Mouse (Mus musculus) heart, embryonic 10.5 days (tissue): ENCODE results near the gene Cd300lb. TPM values are rescaled to one million over a fixed set of nuclear protein-coding genes. Genes with fewer than 3 reads are reported as not detected.

Experiments used
- DNase-seq: peaks from one replicate; pipeline ENCODE4 v3.0.0-alpha.2; 2017; ENCODE audit warnings: low spot score
- H3K27ac ChIP-seq: fragments of 300-500 bp; sonication (generic); 2 replicates; pipeline ENCODE4 v1.5.1; 2016; ENCODE audit warnings: mild to moderate bottlenecking
- H3K27me3 ChIP-seq: fragments of 300-500 bp; sonication (generic); 2 replicates; pipeline ENCODE4 v1.6.1; 2016; ENCODE audit warnings: mild to moderate bottlenecking; ENCODE audit not compliant: poor library complexity, insufficient read depth, severe bottlenecking
- H3K36me3 ChIP-seq: fragments of 300-500 bp; sonication (generic); 2 replicates; pipeline ENCODE4 v1.6.1; 2016; ENCODE audit warnings: mild to moderate bottlenecking, moderate library complexity
- H3K4me1 ChIP-seq: fragments of 300-500 bp; sonication (generic); 2 replicates; pipeline ENCODE4 v1.6.1; 2016; ENCODE audit warnings: mild to moderate bottlenecking
- H3K4me3 ChIP-seq: fragments of 300-500 bp; sonication (generic); 2 replicates; pipeline ENCODE4 v1.5.1; 2016; ENCODE audit warnings: mild to moderate bottlenecking, moderate library complexity
- H3K9me3 ChIP-seq: fragments of 300-500 bp; sonication (generic); 2 replicates; pipeline ENCODE4 v1.6.1; 2016; ENCODE audit warnings: mild to moderate bottlenecking, moderate library complexity
- WGBS: fragments of 180-500 bp; shearing (Covaris S2); methylation state at CpG from one replicate; pipeline ENCODE4 v1.1.7; 2016; 5-methylcytosine and 5-hydroxymethylcytosine counted together
- polyA plus RNA-seq: library from polyadenylated mRNA; unstranded; fragments of >200 nt; fragmentation: Nextera tagmentation; extraction: Ambion mirVana; gene quantifications from 2 replicates; pipeline ENCODE4 v1.2.1, GENCODE M21; 2016

Gene Cd300lb
- polyA plus RNA-seq, result 0.48 and 1.0 TPM in 2 replicates

DNA sequence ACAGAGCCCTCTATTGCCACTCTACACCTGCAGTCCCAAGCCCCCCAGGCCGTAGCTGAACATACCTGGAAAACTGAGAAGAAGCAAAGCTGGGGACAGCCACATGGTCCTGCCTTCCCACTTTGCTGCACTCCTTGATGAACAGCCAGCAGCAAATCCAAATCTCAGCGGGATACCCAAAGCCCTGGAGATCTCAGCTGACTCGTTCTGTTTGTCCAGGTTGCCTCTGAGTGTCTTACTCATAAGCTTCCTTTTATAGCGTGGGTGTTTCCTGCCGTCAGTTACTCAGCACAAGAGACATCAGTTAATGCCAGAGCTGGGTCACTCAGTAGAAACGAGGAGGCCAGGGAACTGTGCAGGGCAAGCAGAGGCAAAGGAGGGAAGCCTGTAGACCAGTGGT is at the start of gene Cd300lb:
Gene Cd300lb, minus strand, starts transcription at position 243 of the 400 bp plus-strand sequence.
- DNase-seq, result no peak
- WGBS, result 48% methylated on average over 6 of the region's 6 CpGs
- Histone ChIP-seq H3K4me3 (no peak within 1 kb of the TSS), H3K9me3 (no peaks in the 10 kb centered on the region), H3K4me1 (peaks cover 18% of the 10 kb centered on the region; the same call in 1 of the 2 replicates), H3K27me3 (no peaks in the 10 kb centered on the region), H3K27ac (no peak within 1 kb of the TSS), H3K36me3 (no peaks in the 10 kb centered on the region)

DNA sequence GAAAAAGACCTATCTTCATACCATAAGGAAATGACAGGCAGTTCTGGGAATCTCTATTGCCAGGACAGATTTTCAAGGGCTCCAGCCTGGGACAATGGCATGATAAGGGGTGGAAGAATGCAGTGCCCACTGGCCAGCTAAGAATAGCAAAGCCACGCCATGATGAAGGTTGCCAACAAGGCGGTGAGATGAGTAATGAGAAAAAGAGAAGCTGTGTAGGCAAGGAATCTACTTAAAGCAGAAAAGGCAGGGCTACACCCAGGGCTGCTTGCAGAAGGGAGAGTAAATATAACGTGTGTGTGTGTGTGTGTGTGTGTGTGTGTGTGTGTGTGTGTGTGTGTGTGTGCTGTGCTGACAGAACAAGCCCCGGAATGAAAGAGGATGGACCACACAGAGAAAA is 47.7 kb upstream of the Cd300lb start:
- 69% methylated on average over 4 of the region's 4 CpGs for WGBS
- no peak for DNase-seq
- Histone ChIP-seq H3K27ac (no peak overlapping the region), H3K27me3 (no peaks in the 10 kb centered on the region), H3K9me3 (peaks cover 18% of the 10 kb centered on the region; the same call in 1 of the 2 replicates), H3K4me3 (no peak overlapping the region), H3K4me1 (0 out of 2 replicates have a peak, but pooled peaks cover 4% of the 10 kb centered on the region), H3K36me3 (no peaks in the 10 kb centered on the region)

DNA sequence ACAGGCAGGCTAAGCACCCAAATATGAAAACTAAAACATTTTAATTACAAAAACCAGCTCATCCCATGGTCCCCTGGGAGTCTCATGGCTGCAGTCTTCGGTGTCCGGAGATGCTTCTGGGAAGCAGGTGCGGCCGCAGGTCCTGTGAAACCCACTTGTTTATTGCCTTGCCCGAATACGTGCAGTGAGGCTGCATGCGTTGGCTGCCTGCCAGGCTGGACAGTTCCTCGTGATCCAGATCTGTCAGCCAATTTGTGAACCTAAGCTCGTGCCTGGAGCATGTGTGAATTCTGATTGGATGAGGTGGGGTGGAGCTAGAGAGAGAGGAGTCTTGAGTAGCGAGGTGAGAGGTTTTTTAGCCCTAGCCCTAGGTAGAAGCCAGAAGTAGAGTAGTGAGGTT is 38.5 kb upstream of the Cd300lb start:
- H3K4me3 ChIP-seq, result no peak overlapping the region
- no peaks in the 10 kb centered on the region for H3K9me3 ChIP-seq
- DNase-seq, result no peak
- no peaks in the 10 kb centered on the region for H3K27me3 ChIP-seq
- H3K36me3 ChIP-seq, result no peaks in the 10 kb centered on the region
- WGBS, result 81% methylated on average over 10 of the region's 10 CpGs
- H3K27ac ChIP-seq, result no peak overlapping the region
- no peaks in the 10 kb centered on the region for H3K4me1 ChIP-seq

DNA sequence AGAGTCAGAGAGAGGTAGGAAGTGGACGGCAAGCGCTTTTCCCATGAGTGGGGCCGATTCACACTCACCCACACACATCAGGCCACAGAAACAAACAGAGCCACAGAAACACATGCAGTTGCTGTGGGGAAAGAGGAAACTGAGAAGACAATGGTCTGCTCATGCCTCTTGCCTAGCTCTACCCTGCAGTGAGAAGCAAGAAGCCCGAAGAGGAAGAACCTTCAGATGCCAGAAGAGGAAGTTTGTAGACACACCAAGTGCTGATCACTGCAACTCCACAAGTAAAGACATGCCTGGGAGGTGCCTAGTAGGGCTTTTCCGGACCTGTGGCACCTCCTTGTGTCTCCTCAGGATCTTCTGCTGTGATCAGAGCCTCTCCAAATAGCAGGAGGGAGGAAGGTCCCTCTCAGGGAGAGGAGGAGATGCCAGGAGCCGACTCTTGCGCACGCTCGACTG is 34.6 kb upstream of the Cd300lb start, which contains the start of gene Cd300c:
Gene Cd300c, minus strand, starts transcription at position 406 of the 456 bp plus-strand sequence.
- no peak for DNase-seq
- H3K4me3 ChIP-seq, result no peak within 1 kb of the TSS
- H3K9me3 ChIP-seq, result no peaks in the 10 kb centered on the region
- H3K27ac ChIP-seq, result no peak within 1 kb of the TSS
- peaks cover 7% of the 10 kb centered on the region; the same call in 1 of the 2 replicates for H3K4me1 ChIP-seq
- H3K27me3 ChIP-seq, result no peaks in the 10 kb centered on the region
- 85% methylated on average over 9 of the region's 9 CpGs for WGBS
- H3K36me3 ChIP-seq, result no peaks in the 10 kb centered on the region

DNA sequence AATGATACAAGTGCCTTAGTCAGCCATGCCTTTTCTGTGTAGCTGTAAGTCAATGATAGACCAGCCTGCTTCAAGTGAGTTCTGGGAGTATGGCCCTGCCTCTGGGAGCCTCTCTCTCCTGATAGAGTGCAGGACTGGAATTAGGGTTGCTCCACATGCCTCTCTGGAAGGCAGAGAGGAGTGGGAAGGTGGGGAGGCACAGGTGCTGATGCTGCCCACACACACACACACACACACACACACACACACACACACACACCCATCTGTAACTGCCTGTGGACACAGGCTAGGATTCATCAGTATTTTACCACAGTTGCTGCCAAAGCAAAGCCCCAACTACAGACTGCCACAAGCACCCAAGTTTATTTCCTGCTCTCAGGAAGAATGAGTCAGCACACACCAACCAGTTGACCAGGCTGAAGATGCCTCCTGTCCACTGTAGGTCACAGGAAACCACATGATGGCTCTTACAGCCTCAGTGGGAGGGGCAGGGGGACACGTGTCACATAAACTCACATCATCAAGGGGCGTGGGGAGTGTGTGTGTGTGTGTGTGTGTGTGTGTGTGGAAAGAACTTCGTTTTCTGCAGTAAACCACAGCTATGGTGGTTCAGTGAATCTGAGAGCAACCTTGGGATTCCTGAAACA is 31.1 kb upstream of the Cd300lb start:
- Histone ChIP-seq H3K9me3 (no peaks in the 10 kb centered on the region), H3K4me3 (no peak overlapping the region), H3K27ac (peak overlapping the region; percentile 80), H3K36me3 (no peaks in the 10 kb centered on the region), H3K27me3 (no peaks in the 10 kb centered on the region), H3K4me1 (peaks cover 21% of the 10 kb centered on the region)
- WGBS, result 50% methylated on average over 3 of the region's 3 CpGs
- no peak for DNase-seq

DNA sequence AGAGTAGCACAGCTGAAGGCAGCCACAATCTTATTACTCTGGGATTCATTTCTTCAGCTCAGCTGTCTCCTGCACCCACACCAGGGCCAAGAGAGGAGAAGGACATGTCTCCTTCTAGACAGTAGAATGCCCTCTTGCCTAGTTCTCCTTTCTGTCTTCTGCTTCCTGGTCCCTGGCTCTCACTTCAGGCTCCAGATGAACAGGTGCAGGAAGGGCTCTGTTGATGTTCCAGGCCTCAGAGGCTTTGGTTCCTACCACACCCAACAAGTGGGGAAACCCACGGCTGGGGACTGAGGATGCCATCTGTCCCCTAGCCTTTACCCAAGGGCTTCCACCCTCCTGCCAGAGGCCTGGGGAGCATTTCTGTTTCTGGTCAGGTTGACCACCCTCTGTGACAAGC is 26.2 kb upstream of the Cd300lb start:
- no peak overlapping the region for H3K27ac ChIP-seq
- WGBS, result 70% methylated on average over 1 of the region's 1 CpGs
- H3K36me3 ChIP-seq, result no peaks in the 10 kb centered on the region
- H3K4me3 ChIP-seq, result no peak overlapping the region
- DNase-seq, result no peak
- H3K27me3 ChIP-seq, result no peaks in the 10 kb centered on the region
- peaks cover 17% of the 10 kb centered on the region for H3K4me1 ChIP-seq
- H3K9me3 ChIP-seq, result no peaks in the 10 kb centered on the region

DNA sequence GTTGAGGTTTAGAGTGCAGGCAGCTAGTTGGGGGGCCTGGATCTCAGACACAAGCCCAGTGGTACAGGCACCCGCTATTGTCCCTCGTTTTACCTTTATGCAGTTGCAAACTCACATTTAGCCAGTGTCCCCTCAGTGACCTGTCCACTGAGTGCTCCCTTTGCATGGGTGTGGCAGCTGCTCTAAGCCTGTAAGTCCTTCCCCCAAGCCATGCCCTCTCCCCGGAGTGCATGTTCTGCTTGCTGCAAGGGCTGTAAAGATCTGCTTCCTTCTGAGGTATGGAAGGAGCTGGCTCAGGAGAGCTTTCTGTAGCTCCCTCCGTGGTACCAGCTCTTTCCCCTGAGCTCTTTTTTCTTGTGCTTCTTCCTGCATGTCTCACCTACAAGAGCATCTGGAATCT is 595 bp downstream of the Cd300lb start:
- H3K27me3 ChIP-seq, result no peaks in the 10 kb centered on the region
- H3K9me3 ChIP-seq, result no peaks in the 10 kb centered on the region
- H3K4me3 ChIP-seq, result no peak overlapping the region
- DNase-seq, result no peak
- peaks cover 21% of the 10 kb centered on the region for H3K4me1 ChIP-seq
- H3K27ac ChIP-seq, result no peak overlapping the region
- H3K36me3 ChIP-seq, result no peaks in the 10 kb centered on the region
- 76% methylated on average over 4 of the region's 4 CpGs for WGBS

DNA sequence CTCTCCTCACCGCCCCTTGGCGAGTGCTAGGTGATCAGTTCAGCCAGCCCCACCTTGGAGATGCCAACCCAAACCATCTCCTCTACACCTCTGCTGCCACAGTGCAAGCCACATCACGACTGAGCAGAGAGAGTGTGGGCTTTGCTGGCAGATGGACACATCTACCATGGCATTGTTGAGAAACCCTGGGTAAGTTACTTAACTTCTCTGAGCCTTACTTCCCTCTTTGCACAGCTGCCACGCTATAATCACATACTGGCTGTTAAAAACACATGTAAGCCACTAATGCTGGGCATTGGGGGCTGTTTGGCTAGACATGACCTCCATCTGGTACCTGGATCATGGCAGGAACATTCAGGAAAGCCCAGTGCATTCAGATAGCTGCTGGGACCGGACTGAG is 3.1 kb downstream of the Cd300lb start:
- Histone ChIP-seq H3K36me3 (no peaks in the 10 kb centered on the region), H3K27ac (0 out of 2 replicates have a peak overlapping the region, but pooled peaks have one; percentile 29), H3K4me3 (no peak overlapping the region), H3K4me1 (peaks cover 26% of the 10 kb centered on the region), H3K9me3 (no peaks in the 10 kb centered on the region), H3K27me3 (no peaks in the 10 kb centered on the region)
- WGBS, result 76% methylated on average over 5 of the region's 5 CpGs
- no peak for DNase-seq

DNA sequence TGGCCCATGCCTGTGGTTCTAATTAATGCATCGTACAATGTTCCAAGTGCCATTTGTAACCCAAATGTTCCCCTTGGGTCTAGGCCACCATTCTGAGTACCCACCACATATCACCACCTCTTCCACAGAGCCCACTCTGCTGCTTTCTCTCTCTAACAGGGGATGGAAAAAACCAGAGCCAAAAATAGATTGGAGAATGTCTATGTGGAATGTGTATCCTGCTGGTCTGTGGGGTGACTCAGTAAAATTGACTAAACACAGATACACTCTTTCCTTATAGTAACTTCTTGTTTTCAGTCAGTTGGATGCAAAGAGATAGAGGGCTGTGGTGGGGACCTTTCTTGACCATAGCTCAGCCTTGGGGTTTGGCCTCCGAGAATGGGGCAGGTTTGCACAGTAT is 4.6 kb downstream of the Cd300lb start:
- 76% methylated on average over 2 of the region's 2 CpGs for WGBS
- DNase-seq, result no peak
- Histone ChIP-seq H3K9me3 (no peaks in the 10 kb centered on the region), H3K4me1 (peaks cover 26% of the 10 kb centered on the region), H3K27me3 (no peaks in the 10 kb centered on the region), H3K27ac (peak overlapping the region; percentile 77; the same call in 1 of the 2 replicates), H3K4me3 (no peak overlapping the region), H3K36me3 (no peaks in the 10 kb centered on the region)

DNA sequence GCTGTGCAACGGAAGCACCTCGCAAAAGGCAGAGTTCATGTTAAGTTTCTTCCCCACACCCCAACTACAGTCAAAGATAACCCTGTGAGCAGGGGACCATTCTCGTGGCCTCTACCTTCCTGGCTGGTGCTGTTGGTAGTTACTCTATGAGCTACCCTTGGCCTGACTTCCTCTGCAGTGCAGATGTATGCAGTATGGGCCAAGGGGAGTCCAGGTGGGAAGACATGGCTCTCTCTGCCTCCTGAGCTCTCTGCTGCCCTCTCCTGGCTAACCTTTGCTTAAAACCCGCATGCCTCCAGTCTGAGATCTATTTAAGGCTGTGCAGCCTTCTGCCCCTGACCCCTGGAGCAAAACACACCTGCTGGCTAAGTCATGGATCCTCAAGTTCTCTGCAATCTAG is 10.2 kb downstream of the Cd300lb start:
- no peak overlapping the region for H3K4me3 ChIP-seq
- H3K4me1 ChIP-seq, result peaks cover 8% of the 10 kb centered on the region
- H3K27ac ChIP-seq, result no peak overlapping the region
- DNase-seq, result no peak
- 75% methylated on average over 4 of the region's 4 CpGs for WGBS
- H3K9me3 ChIP-seq, result peaks cover 4% of the 10 kb centered on the region; the same call in 1 of the 2 replicates
- no peaks in the 10 kb centered on the region for H3K36me3 ChIP-seq
- H3K27me3 ChIP-seq, result no peaks in the 10 kb centered on the region

DNA sequence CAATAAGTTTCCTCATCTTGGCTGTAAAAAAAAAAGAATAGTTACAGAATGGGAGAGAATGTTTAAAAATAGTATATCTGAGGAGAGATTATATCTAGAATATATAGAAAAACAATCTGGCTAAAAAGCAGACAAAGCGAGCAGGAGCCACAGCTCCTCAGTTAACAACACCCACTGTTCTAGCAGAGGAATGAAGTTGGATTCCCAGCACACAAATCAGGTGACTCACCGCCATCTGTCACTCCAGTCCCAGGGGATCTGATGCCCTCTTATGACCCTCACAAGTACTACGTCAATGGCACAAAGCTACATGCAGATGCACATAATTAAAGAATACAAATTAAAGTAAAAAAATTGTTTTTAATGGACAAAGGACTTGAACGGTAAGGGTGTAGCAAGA is 11.7 kb downstream of the Cd300lb start:
- Histone ChIP-seq H3K27me3 (no peaks in the 10 kb centered on the region), H3K27ac (no peak overlapping the region), H3K9me3 (peaks cover 4% of the 10 kb centered on the region; the same call in 1 of the 2 replicates), H3K4me3 (no peak overlapping the region), H3K36me3 (no peaks in the 10 kb centered on the region), H3K4me1 (no peaks in the 10 kb centered on the region)
- WGBS, result 75% methylated on average over 4 of the region's 4 CpGs
- DNase-seq, result no peak

DNA sequence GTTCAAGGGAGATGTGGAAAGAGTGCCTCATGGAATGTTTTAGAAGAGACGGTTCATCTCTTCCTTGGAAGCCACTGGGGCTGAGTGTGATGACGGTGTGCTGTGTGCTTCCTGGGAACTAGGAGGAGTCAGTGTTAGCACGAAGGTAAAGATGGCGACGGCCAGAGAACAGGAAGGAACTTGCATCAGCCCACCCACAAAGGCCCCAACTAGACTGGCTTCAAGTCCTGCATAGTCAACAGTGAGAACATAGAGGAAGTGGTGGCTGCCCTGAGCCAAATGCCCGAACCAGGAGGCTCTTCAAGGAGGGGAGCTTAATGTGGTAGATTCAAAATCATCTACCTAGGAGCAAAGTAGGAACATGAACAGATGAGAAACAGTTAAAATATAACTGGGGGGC is 17.1 kb downstream of the Cd300lb start:
- H3K27me3 ChIP-seq, result no peaks in the 10 kb centered on the region
- peaks cover 6% of the 10 kb centered on the region for H3K4me1 ChIP-seq
- no peak overlapping the region for H3K4me3 ChIP-seq
- no peak overlapping the region for H3K27ac ChIP-seq
- WGBS, result 72% methylated on average over 6 of the region's 6 CpGs
- DNase-seq, result no peak
- H3K36me3 ChIP-seq, result no peaks in the 10 kb centered on the region
- H3K9me3 ChIP-seq, result peaks cover 4% of the 10 kb centered on the region; the same call in 1 of the 2 replicates

DNA sequence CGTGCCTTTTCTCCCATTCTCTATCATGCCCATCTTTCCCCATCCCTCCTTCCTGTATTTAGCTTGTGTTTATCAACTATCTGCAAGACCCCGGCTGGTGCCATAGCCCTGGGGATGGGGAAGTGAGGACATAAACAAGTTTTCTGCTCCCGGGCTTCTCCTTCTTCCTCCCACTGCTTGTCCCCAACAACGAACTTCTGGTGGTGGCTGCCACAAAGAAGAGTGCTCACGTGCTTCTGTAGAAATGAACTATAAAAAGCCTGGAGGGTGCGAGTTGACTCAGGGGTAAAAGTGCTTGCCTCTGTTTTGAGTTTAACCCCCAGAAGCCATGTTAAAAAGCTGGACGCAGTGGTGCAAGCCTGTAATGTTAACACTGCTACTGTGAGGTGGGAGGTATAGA is 19.2 kb downstream of the Cd300lb start:
- peaks cover 6% of the 10 kb centered on the region for H3K4me1 ChIP-seq
- peak overlapping the region; percentile 52 for H3K27ac ChIP-seq
- H3K36me3 ChIP-seq, result no peaks in the 10 kb centered on the region
- 32% methylated on average over 7 of the region's 7 CpGs for WGBS
- no peak for DNase-seq
- 0 out of 2 replicates have a peak overlapping the region, but pooled peaks have one; percentile 8 for H3K4me3 ChIP-seq
- peaks cover 4% of the 10 kb centered on the region; the same call in 1 of the 2 replicates for H3K9me3 ChIP-seq
- H3K27me3 ChIP-seq, result no peaks in the 10 kb centered on the region
